Mouse (Mus musculus): Measurements from ENCODE around the gene Fzr1. TPM values are rescaled to one million over a fixed set of nuclear protein-coding genes. Genes with fewer than 3 reads are reported as not detected.

Fzr1 gene
- polyA plus RNA-seq, 1 experiment from 2014 or later: 153 TPM

- Histone ChIP-seq H3K27me3 (replicated peaks) (peaks cover 33% of the 10 kb centered on the region), H3K4me3 (no peak overlapping the region), H3K4me2 (no peak overlapping the region), H3K9me3 (no peaks in the 10 kb centered on the region), H3K36me3 (replicated peaks) (no peaks in the 10 kb centered on the region), H3K4me1 (no peaks in the 10 kb centered on the region), H3K9ac (no peak overlapping the region), H3K27ac (no peak overlapping the region)
- 44% methylated on average over 15 of the region's 19 CpGs for WGBS
- ATAC-seq (replicated peaks): no peak
These were observed 42.6 kb downstream of the Fzr1 start for GRCm38 (mm10) chr10:81335393-81336340.

GRCm38 (mm10) chr10:81334324-81334723, 44.0 kb downstream of the Fzr1 start:
- Histone ChIP-seq H3K4me3 (no peak overlapping the region), H3K9ac (no peak overlapping the region), H3K36me3 (replicated peaks) (no peaks in the 10 kb centered on the region), H3K27me3 (replicated peaks) (peaks cover 27% of the 10 kb centered on the region), H3K27ac (no peak overlapping the region), H3K4me2 (no peak overlapping the region), H3K4me1 (no peaks in the 10 kb centered on the region), H3K9me3 (no peaks in the 10 kb centered on the region)
- WGBS: 56% methylated on average over 11 of the region's 11 CpGs
- ATAC-seq (replicated peaks): no peak

- Histone ChIP-seq H3K9me3 (no peaks in the 10 kb centered on the region), H3K36me3 (replicated peaks) (no peaks in the 10 kb centered on the region), H3K27me3 (replicated peaks) (peaks cover 23% of the 10 kb centered on the region), H3K4me3 (no peak overlapping the region), H3K4me1 (no peaks in the 10 kb centered on the region), H3K27ac (no peak overlapping the region), H3K4me2 (no peak overlapping the region), H3K9ac (no peak overlapping the region)
- ATAC-seq (replicated peaks): no peak
- WGBS: 15% methylated on average over 29 of the region's 29 CpGs
These were observed 46.0 kb downstream of the Fzr1 start for GRCm38 (mm10) chr10:81332277-81332676.

GRCm38 (mm10) chr10:81330007-81330406, 48.3 kb downstream of the Fzr1 start:
- no peaks in the 10 kb centered on the region for H3K9me3 ChIP-seq
- H3K36me3 ChIP-seq (replicated peaks): peaks cover 12% of the 10 kb centered on the region
- H3K4me1 ChIP-seq: no peaks in the 10 kb centered on the region
- WGBS: 66% methylated on average over 4 of the region's 4 CpGs
- no peak overlapping the region for H3K27ac ChIP-seq
- ATAC-seq (replicated peaks): no peak
- no peak overlapping the region for H3K4me2 ChIP-seq
- no peak overlapping the region for H3K9ac ChIP-seq
- no peak overlapping the region for H3K4me3 ChIP-seq
- peaks cover 21% of the 10 kb centered on the region for H3K27me3 ChIP-seq (replicated peaks)

- H3K36me3 ChIP-seq (replicated peaks): peaks cover 18% of the 10 kb centered on the region
- H3K27ac ChIP-seq: no peak overlapping the region
- no peaks in the 10 kb centered on the region for H3K9me3 ChIP-seq
- WGBS: 70% methylated on average over 10 of the region's 10 CpGs
- no peak for ATAC-seq (replicated peaks)
- no peak overlapping the region for H3K4me3 ChIP-seq
- H3K9ac ChIP-seq: no peak overlapping the region
- no peaks in the 10 kb centered on the region for H3K4me1 ChIP-seq
- no peak overlapping the region for H3K4me2 ChIP-seq
- peaks cover 18% of the 10 kb centered on the region for H3K27me3 ChIP-seq (replicated peaks)
These were observed 48.9 kb downstream of the Fzr1 start for GRCm38 (mm10) chr10:81329194-81329975.

- Histone ChIP-seq H3K4me1 (no peaks in the 10 kb centered on the region), H3K4me2 (no peak within 1 kb of the TSS), H3K4me3 (no peak within 1 kb of the TSS), H3K36me3 (replicated peaks) (peaks cover 28% of the 10 kb centered on the region), H3K27me3 (replicated peaks) (peaks cover 17% of the 10 kb centered on the region), H3K27ac (no peak within 1 kb of the TSS), H3K9me3 (no peaks in the 10 kb centered on the region), H3K9ac (no peak within 1 kb of the TSS)
- 11% methylated on average over 10 of the region's 10 CpGs for WGBS
- no peak for ATAC-seq (replicated peaks)
These were observed 49.9 kb downstream of the Fzr1 start, which contains the start of gene Tbxa2r for GRCm38 (mm10) chr10:81328386-81328785. Tbxa2r (plus strand) TSS chr10:81328731.

- Histone ChIP-seq H3K4me1 (no peaks in the 10 kb centered on the region), H3K27me3 (replicated peaks) (peaks cover 13% of the 10 kb centered on the region), H3K27ac (no peak overlapping the region), H3K4me2 (no peak overlapping the region), H3K9me3 (no peaks in the 10 kb centered on the region), H3K4me3 (no peak overlapping the region), H3K9ac (no peak overlapping the region), H3K36me3 (replicated peaks) (peaks cover 31% of the 10 kb centered on the region)
- ATAC-seq (replicated peaks): no peak
- WGBS: 68% methylated on average over 2 of the region's 2 CpGs
These were observed 50.4 kb downstream of the Fzr1 start for GRCm38 (mm10) chr10:81327959-81328358.

GRCm38 (mm10) chr10:81326858-81327257, 51.5 kb downstream of the Fzr1 start:
- WGBS: 89% methylated on average over 6 of the region's 6 CpGs
- H3K4me3 ChIP-seq: no peak overlapping the region
- no peak for ATAC-seq (replicated peaks)
- H3K27ac ChIP-seq: no peak overlapping the region
- no peak overlapping the region for H3K9ac ChIP-seq
- H3K4me2 ChIP-seq: no peak overlapping the region
- H3K4me1 ChIP-seq: peaks cover 7% of the 10 kb centered on the region
- H3K9me3 ChIP-seq: no peaks in the 10 kb centered on the region
- H3K27me3 ChIP-seq (replicated peaks): 0 out of 2 replicates have a peak, but pooled peaks cover 3% of the 10 kb centered on the region
- H3K36me3 ChIP-seq (replicated peaks): peaks cover 33% of the 10 kb centered on the region

GRCm38 (mm10) chr10:81325781-81326180, 52.5 kb downstream of the Fzr1 start:
- no peak overlapping the region for H3K4me3 ChIP-seq
- ATAC-seq (replicated peaks): no peak
- no peak overlapping the region for H3K4me2 ChIP-seq
- no peak overlapping the region for H3K9ac ChIP-seq
- no peaks in the 10 kb centered on the region for H3K9me3 ChIP-seq
- no peak overlapping the region for H3K27ac ChIP-seq
- no peaks in the 10 kb centered on the region for H3K27me3 ChIP-seq (replicated peaks)
- peaks cover 11% of the 10 kb centered on the region for H3K4me1 ChIP-seq
- 94% methylated on average over 18 of the region's 18 CpGs for WGBS
- H3K36me3 ChIP-seq (replicated peaks): peaks cover 33% of the 10 kb centered on the region

GRCm38 (mm10) chr10:81325176-81325575, 53.1 kb downstream of the Fzr1 start:
- no peaks in the 10 kb centered on the region for H3K9me3 ChIP-seq
- no peak for ATAC-seq (replicated peaks)
- H3K4me2 ChIP-seq: no peak overlapping the region
- 95% methylated on average over 21 of the region's 21 CpGs for WGBS
- no peak overlapping the region for H3K9ac ChIP-seq
- H3K4me3 ChIP-seq: no peak overlapping the region
- H3K36me3 ChIP-seq (replicated peaks): peaks cover 33% of the 10 kb centered on the region
- no peaks in the 10 kb centered on the region for H3K27me3 ChIP-seq (replicated peaks)
- H3K4me1 ChIP-seq: peaks cover 11% of the 10 kb centered on the region
- no peak overlapping the region for H3K27ac ChIP-seq

GRCm38 (mm10) chr10:81323791-81324530, 54.4 kb downstream of the Fzr1 start:
- Histone ChIP-seq H3K9ac (no peak overlapping the region), H3K4me1 (peaks cover 22% of the 10 kb centered on the region), H3K27ac (no peak overlapping the region), H3K27me3 (replicated peaks) (no peaks in the 10 kb centered on the region), H3K4me3 (no peak overlapping the region), H3K36me3 (replicated peaks) (peaks cover 33% of the 10 kb centered on the region), H3K9me3 (no peaks in the 10 kb centered on the region), H3K4me2 (no peak overlapping the region)
- no peak for ATAC-seq (replicated peaks)
- 94% methylated on average over 18 of the region's 18 CpGs for WGBS
